Mouse (Mus musculus): Measurements from ENCODE around the gene Cd248. TPM values are rescaled to one million over a fixed set of nuclear protein-coding genes. Genes with fewer than 3 reads are reported as not detected.

Gene Cd248
- polyA plus RNA-seq, 1 experiment from 2014 or later = 7.7 TPM

- 2% methylated on average over 40 of the region's 40 CpGs for WGBS (ENCODE audit: insufficient replicate concordance)
These were observed 26.9 kb upstream of the Cd248 start, which contains the start of gene Brms1 for GRCm38 (mm10) chr19:5040862-5041523. Gene Brms1, plus strand, starts transcription at chr19:5041354.

GRCm38 (mm10) chr19:5041588-5041987, 26.3 kb upstream of the Cd248 start:
- peak overlapping the region; percentile 91 for H3K4me2 ChIP-seq
- peaks cover 11% of the 10 kb centered on the region for H3K27me3 ChIP-seq (replicated peaks)
- H3K36me3 ChIP-seq = peaks cover 24% of the 10 kb centered on the region
- peak overlapping the region; percentile 89 for H3K27ac ChIP-seq
- ATAC-seq = no peak; the same call in 1 of the 2 replicates
- H3K9me3 ChIP-seq (replicated peaks) = no peaks in the 10 kb centered on the region
- H3K4me1 ChIP-seq = peaks cover 42% of the 10 kb centered on the region
- under 1% methylated on average over 16 of the region's 16 CpGs for WGBS (ENCODE audit: insufficient replicate concordance)
- H3K4me3 ChIP-seq = peak overlapping the region; percentile 77
- peak overlapping the region; percentile 79 for H3K9ac ChIP-seq

More at GRCm38 (mm10) chr19:5040862-5041523, 26.9 kb upstream of the Cd248 start, which contains the start of gene Brms1:
- peaks cover 11% of the 10 kb centered on the region for H3K27me3 ChIP-seq (replicated peaks)
- H3K9me3 ChIP-seq (replicated peaks) = no peaks in the 10 kb centered on the region
- ATAC-seq = peak; percentile 82
- H3K9ac ChIP-seq = peak within 1 kb of the TSS; percentile 79
- peak within 1 kb of the TSS; percentile 89 for H3K27ac ChIP-seq
- H3K4me1 ChIP-seq = peaks cover 42% of the 10 kb centered on the region
- H3K36me3 ChIP-seq = peaks cover 18% of the 10 kb centered on the region
- H3K4me3 ChIP-seq = peak within 1 kb of the TSS; percentile 77
- peak within 1 kb of the TSS; percentile 91 for H3K4me2 ChIP-seq

- H3K27ac ChIP-seq = no peak overlapping the region
- no peak overlapping the region for H3K4me3 ChIP-seq
- no peak overlapping the region for H3K9ac ChIP-seq
- no peak overlapping the region for H3K4me2 ChIP-seq
- H3K27me3 ChIP-seq (replicated peaks) = peaks cover 7% of the 10 kb centered on the region
- ATAC-seq = no peak
- no peaks in the 10 kb centered on the region for H3K9me3 ChIP-seq (replicated peaks)
- WGBS (ENCODE audit: insufficient replicate concordance) = 71% methylated on average over 4 of the region's 4 CpGs
- H3K4me1 ChIP-seq = peaks cover 26% of the 10 kb centered on the region
- peaks cover 57% of the 10 kb centered on the region for H3K36me3 ChIP-seq
These were observed 22.3 kb upstream of the Cd248 start for GRCm38 (mm10) chr19:5045531-5045930.

GRCm38 (mm10) chr19:5048138-5049056, 19.5 kb upstream of the Cd248 start:
- Histone ChIP-seq H3K4me3 (no peak overlapping the region), H3K4me2 (no peak overlapping the region), H3K36me3 (peaks cover 52% of the 10 kb centered on the region), H3K4me1 (peaks cover 19% of the 10 kb centered on the region), H3K9ac (no peak overlapping the region), H3K9me3 (replicated peaks) (no peaks in the 10 kb centered on the region), H3K27ac (no peak overlapping the region), H3K27me3 (replicated peaks) (peaks cover 36% of the 10 kb centered on the region)
- 80% methylated on average over 14 of the region's 14 CpGs for WGBS (ENCODE audit: insufficient replicate concordance)
- no peak for ATAC-seq

GRCm38 (mm10) chr19:5049325-5049724, 18.6 kb upstream of the Cd248 start:
- Histone ChIP-seq H3K9me3 (replicated peaks) (no peaks in the 10 kb centered on the region), H3K36me3 (peaks cover 45% of the 10 kb centered on the region), H3K27me3 (replicated peaks) (peaks cover 40% of the 10 kb centered on the region), H3K4me1 (peaks cover 19% of the 10 kb centered on the region), H3K27ac (no peak overlapping the region), H3K9ac (no peak overlapping the region), H3K4me2 (no peak overlapping the region), H3K4me3 (no peak overlapping the region)
- no peak for ATAC-seq
- 76% methylated on average over 6 of the region's 6 CpGs for WGBS (ENCODE audit: insufficient replicate concordance)

GRCm38 (mm10) chr19:5050047-5050905, 17.6 kb upstream of the Cd248 start, which contains the start of gene Rin1:
Gene Rin1, plus strand, starts transcription at chr19:5050481.
- 27% methylated on average over 14 of the region's 14 CpGs for WGBS (ENCODE audit: insufficient replicate concordance)
- H3K9me3 ChIP-seq (replicated peaks) = no peaks in the 10 kb centered on the region
- H3K27ac ChIP-seq = no peak within 1 kb of the TSS
- peaks cover 19% of the 10 kb centered on the region for H3K4me1 ChIP-seq
- peaks cover 48% of the 10 kb centered on the region for H3K27me3 ChIP-seq (replicated peaks)
- H3K36me3 ChIP-seq = peaks cover 45% of the 10 kb centered on the region
- H3K9ac ChIP-seq = no peak within 1 kb of the TSS
- H3K4me3 ChIP-seq = peak within 1 kb of the TSS; percentile 12; the same call in 1 of the 2 replicates
- H3K4me2 ChIP-seq = peak within 1 kb of the TSS; percentile 40
- no peak for ATAC-seq

- Histone ChIP-seq H3K27me3 (replicated peaks) (peaks cover 56% of the 10 kb centered on the region), H3K9ac (no peak overlapping the region), H3K4me2 (peak overlapping the region; percentile 40), H3K27ac (no peak overlapping the region), H3K36me3 (peaks cover 38% of the 10 kb centered on the region), H3K4me3 (peak overlapping the region; percentile 12; the same call in 1 of the 2 replicates), H3K9me3 (replicated peaks) (no peaks in the 10 kb centered on the region), H3K4me1 (peaks cover 19% of the 10 kb centered on the region)
- 0 out of 2 replicates have a peak, but pooled peaks have one; percentile 10 for ATAC-seq
- 14% methylated on average over 17 of the region's 17 CpGs for WGBS (ENCODE audit: insufficient replicate concordance)
These were observed 16.8 kb upstream of the Cd248 start for GRCm38 (mm10) chr19:5051031-5051430.

- WGBS (ENCODE audit: insufficient replicate concordance) = 57% methylated on average over 3 of the region's 3 CpGs
- Histone ChIP-seq H3K9me3 (replicated peaks) (no peaks in the 10 kb centered on the region), H3K27me3 (replicated peaks) (peaks cover 56% of the 10 kb centered on the region), H3K4me3 (no peak overlapping the region), H3K4me2 (0 out of 2 replicates have a peak overlapping the region, but pooled peaks have one; percentile 40), H3K4me1 (peaks cover 22% of the 10 kb centered on the region), H3K9ac (no peak overlapping the region), H3K36me3 (peaks cover 33% of the 10 kb centered on the region), H3K27ac (no peak overlapping the region)
- no peak for ATAC-seq
These were observed 16.4 kb upstream of the Cd248 start for GRCm38 (mm10) chr19:5051515-5051914.

GRCm38 (mm10) chr19:5052166-5052822, 15.6 kb upstream of the Cd248 start:
- Histone ChIP-seq H3K27me3 (replicated peaks) (peaks cover 56% of the 10 kb centered on the region), H3K4me2 (no peak overlapping the region), H3K9ac (no peak overlapping the region), H3K4me3 (no peak overlapping the region), H3K36me3 (peaks cover 26% of the 10 kb centered on the region), H3K4me1 (peaks cover 28% of the 10 kb centered on the region), H3K27ac (no peak overlapping the region), H3K9me3 (replicated peaks) (no peaks in the 10 kb centered on the region)
- 38% methylated on average over 25 of the region's 25 CpGs for WGBS (ENCODE audit: insufficient replicate concordance)
- ATAC-seq = no peak

GRCm38 (mm10) chr19:5052853-5053252, 15.0 kb upstream of the Cd248 start:
- Histone ChIP-seq H3K4me1 (peaks cover 31% of the 10 kb centered on the region), H3K4me2 (no peak overlapping the region), H3K4me3 (no peak overlapping the region), H3K27me3 (replicated peaks) (peaks cover 59% of the 10 kb centered on the region), H3K27ac (no peak overlapping the region), H3K9ac (no peak overlapping the region), H3K36me3 (peaks cover 20% of the 10 kb centered on the region), H3K9me3 (replicated peaks) (no peaks in the 10 kb centered on the region)
- ATAC-seq = no peak
- 65% methylated on average over 17 of the region's 17 CpGs for WGBS (ENCODE audit: insufficient replicate concordance)

- 27% methylated on average over 9 of the region's 9 CpGs for WGBS (ENCODE audit: insufficient replicate concordance)
- peaks cover 42% of the 10 kb centered on the region for H3K4me1 ChIP-seq
- peak; percentile 20; the same call in 1 of the 2 replicates for ATAC-seq
These were observed 14.0 kb upstream of the Cd248 start for GRCm38 (mm10) chr19:5053909-5054308.

More at GRCm38 (mm10) chr19:5053909-5054308, 14.0 kb upstream of the Cd248 start:
- Histone ChIP-seq H3K4me2 (no peak overlapping the region), H3K36me3 (peaks cover 10% of the 10 kb centered on the region), H3K4me3 (no peak overlapping the region), H3K9me3 (replicated peaks) (no peaks in the 10 kb centered on the region), H3K9ac (no peak overlapping the region), H3K27ac (no peak overlapping the region), H3K27me3 (replicated peaks) (peaks cover 63% of the 10 kb centered on the region)
